17 mouse cellular contexts compared by ENCODE assay signal in genomic region chr5:5361684-5362083, GRCm38 (mm10). TPM values are rescaled to one million over a fixed set of nuclear protein-coding genes. Genes with fewer than 3 reads are reported as not detected.
DNase-seq lines count a peak whose midpoint lies in the region; ATAC-seq and TF ChIP-seq lines count a peak whose summit lies in the region.
"Had no signal": no experiment of that assay in that cellular context is flagged by ENCODE, and none has a peak within 500 bp of the region (broad histone marks: within the 10 kb centered on the region; RNA-seq: fewer than 3 reads in every experiment).

No protein-coding gene starts in this region.

- no peaks in the 10 kb centered on the region for H3K27me3 ChIP-seq in intestine, postnatal 0 days (replicated peaks; ENCODE audit: control insufficient read depth, insufficient read depth, low read length)
- no peaks in the 10 kb centered on the region for H3K27me3 ChIP-seq in intestine, embryonic 15.5 days (replicated peaks)
- H3K27me3 ChIP-seq in lung, embryonic 14.5 days (ENCODE audit: insufficient read depth, low read length), result no peaks in the 10 kb centered on the region
- H3K27me3 ChIP-seq: lung, embryonic 15.5 days; midbrain, embryonic 13.5 days had no signal

- WGBS in intestine, postnatal 0 days, result 95% methylated on average over 3 of the region's 3 CpGs
- WGBS in intestine, embryonic 15.5 days, result 98% methylated on average over 3 of the region's 3 CpGs
- WGBS in lung, embryonic 14.5 days, result 91% methylated on average over 3 of the region's 3 CpGs

- no peaks in the 10 kb centered on the region; the same call in 1 of the 2 replicates for H3K9me3 ChIP-seq in intestine, postnatal 0 days (ENCODE audit: control insufficient read depth)
- no peaks in the 10 kb centered on the region for H3K9me3 ChIP-seq in intestine, embryonic 15.5 days
- H3K9me3 ChIP-seq in lung, embryonic 14.5 days (ENCODE audit: low read depth, low read length), result no peaks in the 10 kb centered on the region
- H3K9me3 ChIP-seq: lung, embryonic 15.5 days had no signal

- DNase-seq in lung, embryonic 14.5 days, result no peak
- no peak for DNase-seq in lung, postnatal 25 days (ENCODE audit: low spot score)
- DNase-seq in ES-CJ7 (ENCODE audit: low read depth, low spot score), result peak; percentile 31
- peak; percentile 39 for DNase-seq in ZHBTc4 (ENCODE audit: low read depth, low spot score)
- no peak for DNase-seq in spleen, adult 18-20 months
- DNase-seq: adrenal gland, postnatal 36 days; cerebellum, adult 2 months; cerebellum, postnatal 36 days; gastrocnemius, postnatal 10 days; heart, adult 18-20 months; retina, postnatal 1 day; thymus, postnatal 25 days had no signal

- H3K36me3 ChIP-seq in intestine, postnatal 0 days (ENCODE audit: control insufficient read depth, insufficient read depth), result no peaks in the 10 kb centered on the region
- no peaks in the 10 kb centered on the region for H3K36me3 ChIP-seq in intestine, embryonic 15.5 days
- 0 out of 2 replicates have a peak, but pooled peaks cover 9% of the 10 kb centered on the region for H3K36me3 ChIP-seq in lung, embryonic 14.5 days (ENCODE audit: insufficient read depth)

- no peak overlapping the region for H3K4me3 ChIP-seq in intestine, postnatal 0 days (ENCODE audit: low read depth, low read length)
- no peak overlapping the region for H3K4me3 ChIP-seq in intestine, embryonic 15.5 days (replicated peaks)
- H3K4me3 ChIP-seq in lung, embryonic 14.5 days (ENCODE audit: low read depth, low read length), result no peak overlapping the region
- H3K4me3 ChIP-seq: lung, embryonic 15.5 days; midbrain, embryonic 13.5 days had no signal

- TF ChIP-seq CTCF in intestine, postnatal 0 days (IDR thresholded peaks at IDR 0.05; ENCODE audit: low read depth), result peak; percentile 32; the same call in 1 of the 2 replicates
- peak; percentile 47 for TF ChIP-seq CTCF in lung, embryonic 14.5 days (IDR thresholded peaks at IDR 0.05; ENCODE audit: low read depth)

- no peak overlapping the region for H3K4me2 ChIP-seq in intestine, postnatal 0 days (replicated peaks; ENCODE audit: low read depth)
- no peak overlapping the region for H3K4me2 ChIP-seq in intestine, embryonic 15.5 days (replicated peaks)
- no peak overlapping the region for H3K4me2 ChIP-seq in lung, embryonic 14.5 days
- H3K4me2 ChIP-seq: lung, embryonic 15.5 days; midbrain, embryonic 13.5 days had no signal

- no peak overlapping the region for H3K9ac ChIP-seq in intestine, postnatal 0 days (ENCODE audit: low read depth, low read length)
- H3K9ac ChIP-seq in intestine, embryonic 15.5 days, result no peak overlapping the region
- H3K9ac ChIP-seq in lung, embryonic 14.5 days, result no peak overlapping the region
- H3K9ac ChIP-seq: lung, embryonic 15.5 days; midbrain, embryonic 13.5 days had no signal

- H3K27ac ChIP-seq in intestine, postnatal 0 days (ENCODE audit: low read depth, low read length), result no peak overlapping the region
- no peak overlapping the region for H3K27ac ChIP-seq in intestine, embryonic 15.5 days
- H3K27ac ChIP-seq in lung, embryonic 14.5 days (ENCODE audit: low read depth), result no peak overlapping the region
- H3K27ac ChIP-seq: lung, embryonic 15.5 days; midbrain, embryonic 13.5 days had no signal

- no peaks in the 10 kb centered on the region for H3K4me1 ChIP-seq in intestine, postnatal 0 days (replicated peaks; ENCODE audit: control insufficient read depth, insufficient read depth, low read length)
- peaks cover 3% of the 10 kb centered on the region for H3K4me1 ChIP-seq in intestine, embryonic 15.5 days (replicated peaks)
- 0 out of 2 replicates have a peak, but pooled peaks cover 2% of the 10 kb centered on the region for H3K4me1 ChIP-seq in lung, embryonic 14.5 days (ENCODE audit: insufficient read depth)

- no peak for ATAC-seq in intestine, postnatal 0 days
- no peak for ATAC-seq in intestine, embryonic 15.5 days
- ATAC-seq in lung, embryonic 14.5 days (ENCODE audit: insufficient read depth), result no peak
- no peak for ATAC-seq in granulocyte monocyte progenitor cell, adult 5-6 weeks (replicated peaks; ENCODE audit: poor library complexity, severe bottlenecking)
- ATAC-seq: midbrain, embryonic 13.5 days had no signal

RNA-seq across cellular contexts. Expression of gene Cdk14, which starts 58.4 kb away (rescaled TPM):
- 3.8 and 4.4 TPM in 2 replicates for polyA plus RNA-seq in intestine, postnatal 0 days (2015; fragmentation: Nextera tagmentation; extraction: Ambion mirVana)
- 15.0 and 16.6 TPM in 2 replicates for polyA plus RNA-seq in intestine, embryonic 15.5 days (2015; fragmentation: Nextera tagmentation; extraction: Ambion mirVana)
- polyA plus RNA-seq in lung, embryonic 14.5 days (2014; fragmentation: Nextera tagmentation; extraction: Ambion mirVana), result 37.7 and 37.8 TPM in 2 replicates
- total RNA-seq in granulocyte monocyte progenitor cell, adult 5-6 weeks (2014; fragmentation: Nextera tagmentation), result 0.21 and 0.60 TPM in 2 replicates
- total RNA-seq in granulocyte monocyte progenitor cell, adult 5-6 weeks (2017), result 0.39 and 0.46 TPM in 2 replicates

Comparison
In these comparisons a context has a peak if more than half of its experiments do, and no peak if none do; other contexts are left out.
1. DNase-seq: peak in ES-CJ7 (single experiment) and ZHBTc4 (single experiment); none in lung, embryonic 14.5 days (single experiment), lung, postnatal 25 days (single experiment) and spleen, adult 18-20 months (0 of 2).